Mouse (Mus musculus) R1 (cell line): ENCODE data around the gene St8sia1.

Source experiments
- DNase-seq: peaks from one replicate; pipeline ENCODE4 v3.0.0-alpha.2; 2018; ENCODE audit warnings: low read depth, low spot score

St8sia1 gene

DNA sequence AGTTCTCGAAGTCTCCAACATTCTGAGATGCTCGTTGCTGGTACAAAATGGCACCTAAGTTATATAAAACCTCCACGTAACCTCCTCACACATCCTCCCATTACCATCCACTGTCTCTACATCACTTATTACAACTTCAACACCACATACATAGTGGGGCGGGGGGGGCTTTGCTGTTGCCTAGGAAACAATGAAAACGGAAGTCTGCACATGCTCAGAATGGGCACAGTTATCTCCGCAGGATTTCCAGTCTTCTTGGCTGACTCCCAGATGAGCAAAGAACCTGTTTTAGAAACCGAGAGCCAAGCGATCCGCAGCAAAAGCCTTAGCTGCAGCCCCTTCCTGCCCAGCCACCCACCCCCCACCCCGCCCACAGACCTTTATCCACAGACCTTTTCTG lies 174.5 kb downstream of the St8sia1 start:
- peak; percentile 35 for DNase-seq

DNA sequence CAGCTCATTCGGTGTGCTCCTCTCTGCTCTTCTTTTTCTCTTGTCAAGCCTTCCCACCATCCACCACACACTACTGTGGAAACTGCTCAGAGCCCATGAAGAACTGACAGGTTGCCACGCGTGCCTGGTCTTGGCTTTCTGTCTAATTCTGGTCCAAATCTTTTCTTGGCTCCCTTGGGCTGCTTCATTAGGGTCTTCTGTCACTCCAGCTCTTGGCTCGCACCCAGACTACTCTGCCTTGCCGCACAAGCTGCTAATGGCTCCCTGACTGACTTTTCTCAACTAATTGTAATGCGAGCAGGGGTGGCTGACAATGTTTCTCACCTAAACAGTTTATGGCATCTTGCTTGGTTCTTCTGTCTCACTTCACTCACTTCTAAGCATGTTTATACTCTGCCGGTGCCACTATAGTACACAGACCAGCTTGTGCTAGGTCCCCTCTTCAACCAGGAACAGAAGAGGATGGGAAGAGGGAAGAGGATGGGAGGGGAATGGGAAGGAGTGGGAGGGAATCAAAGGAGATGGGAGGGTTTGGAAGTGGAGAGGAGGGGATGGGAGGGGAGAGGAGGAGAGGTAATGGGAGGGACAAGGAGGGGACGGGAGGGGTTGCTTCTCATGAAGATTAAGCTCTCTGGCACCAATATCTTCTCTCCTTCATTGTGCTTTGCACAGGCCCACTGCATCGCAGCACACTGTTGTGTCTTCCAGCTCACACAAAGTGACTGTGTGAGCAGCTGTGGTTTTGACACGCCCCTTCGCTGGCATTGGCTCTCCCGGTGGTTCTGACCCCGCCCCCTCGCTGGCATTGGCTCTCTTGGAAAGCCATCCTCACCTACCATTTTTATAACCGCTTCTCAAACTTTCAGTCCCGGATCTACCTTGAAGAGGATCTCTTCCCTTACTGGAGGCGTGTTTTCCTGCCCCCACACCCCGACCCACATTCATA lies 175.9 kb downstream of the St8sia1 start:
- peak; percentile 91 for DNase-seq

DNA sequence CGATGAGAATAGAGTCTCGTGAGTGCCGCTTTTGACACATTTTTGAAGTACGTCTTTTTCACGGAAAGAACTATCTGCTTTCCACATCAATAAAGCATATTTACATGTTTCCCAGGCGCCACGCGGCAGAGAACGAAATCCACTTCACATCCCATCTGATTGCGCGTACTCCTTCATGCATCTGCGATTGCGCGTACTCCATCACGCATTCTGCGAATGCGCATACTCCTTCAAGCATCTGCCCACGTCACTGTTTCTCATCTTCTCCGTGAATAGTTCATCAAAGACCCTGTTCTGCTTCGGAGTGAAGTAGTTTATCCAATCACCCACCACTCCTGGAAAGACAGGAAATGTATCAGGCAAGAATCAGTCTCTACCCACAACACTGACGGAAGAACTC lies 178.1 kb downstream of the St8sia1 start:
- DNase-seq = no peak

DNA sequence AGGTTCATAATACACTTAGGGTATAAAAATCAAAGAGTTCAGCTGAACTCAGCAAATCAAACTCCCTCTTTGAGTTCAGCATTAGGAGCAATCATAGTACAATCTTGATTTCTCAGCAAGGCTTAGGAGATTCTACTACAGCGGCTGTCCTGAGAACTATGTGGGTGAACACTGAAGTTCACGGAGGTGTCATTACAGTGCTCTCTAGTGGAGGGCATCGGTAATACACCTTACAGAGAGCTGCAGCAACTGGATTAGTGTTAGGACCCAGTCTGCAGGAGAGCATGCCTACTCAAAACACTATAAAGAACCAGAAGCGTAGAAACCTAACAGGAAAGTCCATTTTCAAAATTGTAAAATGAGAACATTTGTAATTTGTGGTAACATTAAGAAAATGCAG lies 178.9 kb downstream of the St8sia1 start:
- DNase-seq = peak; percentile 86

- no peak for DNase-seq
Observed at GRCm38 (mm10) chr6:142781286-142781685, 183.0 kb downstream of the St8sia1 start.

GRCm38 (mm10) chr6:142780574-142781033 lies 183.6 kb downstream of the St8sia1 start:
- no peak for DNase-seq

GRCm38 (mm10) chr6:142779812-142780573 lies 184.3 kb downstream of the St8sia1 start:
- DNase-seq = no peak

GRCm38 (mm10) chr6:142779045-142779811 lies 185.0 kb downstream of the St8sia1 start:
- peak; percentile 45 for DNase-seq

GRCm38 (mm10) chr6:142776935-142777334 lies 187.3 kb downstream of the St8sia1 start:
- no peak for DNase-seq

DNA sequence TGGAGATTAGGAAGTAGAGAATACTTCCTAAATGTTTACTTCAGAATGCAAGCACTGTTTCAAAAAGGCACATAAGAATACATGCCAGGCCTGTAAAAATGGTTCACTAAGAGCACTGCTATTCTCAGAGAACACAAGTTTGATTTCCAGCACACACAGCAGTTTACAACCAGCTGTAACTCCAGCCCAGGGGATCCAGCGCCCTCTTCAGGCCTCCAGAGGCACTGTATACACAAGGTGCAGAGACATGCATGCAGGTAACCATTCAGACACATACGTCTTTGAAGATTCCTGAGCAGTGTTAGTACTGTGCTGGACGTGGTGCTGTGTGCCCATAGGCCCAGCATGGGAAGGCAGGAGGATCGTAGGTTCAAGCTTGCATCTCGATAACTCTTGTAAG lies 190.7 kb downstream of the St8sia1 start:
- DNase-seq = peak; percentile 76

DNA sequence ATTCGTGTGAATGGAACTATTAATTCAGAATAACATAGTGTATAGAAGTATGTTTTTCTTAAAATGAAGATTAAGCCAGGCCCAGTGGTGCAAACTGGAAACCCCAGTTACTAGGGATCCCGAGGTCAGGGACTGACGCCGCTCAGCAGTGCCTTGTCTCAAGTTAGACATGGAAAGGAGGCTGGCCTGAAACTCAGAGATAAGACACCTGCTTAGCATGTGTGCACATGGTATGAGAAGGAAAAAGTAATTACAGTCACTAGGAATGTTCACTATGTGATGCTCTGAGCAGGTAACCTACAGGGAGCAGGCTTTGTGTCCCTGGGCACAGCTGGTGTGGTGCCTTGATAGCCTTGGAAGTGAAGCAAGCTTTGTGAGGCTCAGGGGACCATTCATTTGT lies 192.6 kb downstream of the St8sia1 start:
- no peak for DNase-seq
